Mouse (Mus musculus) lung, postnatal 14 days (tissue): ENCODE measurements around the gene Egln3.

Source experiments
- DNase-seq: peaks from one replicate; pipeline ENCODE4 v3.0.0; 2021

Gene Egln3

GRCm38 (mm10) chr12:54160279-54160678 is 43.4 kb downstream of the Egln3 start:
- no peak for DNase-seq

- DNase-seq: no peak
Observed at GRCm38 (mm10) chr12:54154771-54155170, 48.9 kb downstream of the Egln3 start.

GRCm38 (mm10) chr12:54146943-54147556 is 56.6 kb downstream of the Egln3 start:
- DNase-seq: no peak
